Mouse (Mus musculus): Measurements from ENCODE around the gene Srsf10.

DNA sequence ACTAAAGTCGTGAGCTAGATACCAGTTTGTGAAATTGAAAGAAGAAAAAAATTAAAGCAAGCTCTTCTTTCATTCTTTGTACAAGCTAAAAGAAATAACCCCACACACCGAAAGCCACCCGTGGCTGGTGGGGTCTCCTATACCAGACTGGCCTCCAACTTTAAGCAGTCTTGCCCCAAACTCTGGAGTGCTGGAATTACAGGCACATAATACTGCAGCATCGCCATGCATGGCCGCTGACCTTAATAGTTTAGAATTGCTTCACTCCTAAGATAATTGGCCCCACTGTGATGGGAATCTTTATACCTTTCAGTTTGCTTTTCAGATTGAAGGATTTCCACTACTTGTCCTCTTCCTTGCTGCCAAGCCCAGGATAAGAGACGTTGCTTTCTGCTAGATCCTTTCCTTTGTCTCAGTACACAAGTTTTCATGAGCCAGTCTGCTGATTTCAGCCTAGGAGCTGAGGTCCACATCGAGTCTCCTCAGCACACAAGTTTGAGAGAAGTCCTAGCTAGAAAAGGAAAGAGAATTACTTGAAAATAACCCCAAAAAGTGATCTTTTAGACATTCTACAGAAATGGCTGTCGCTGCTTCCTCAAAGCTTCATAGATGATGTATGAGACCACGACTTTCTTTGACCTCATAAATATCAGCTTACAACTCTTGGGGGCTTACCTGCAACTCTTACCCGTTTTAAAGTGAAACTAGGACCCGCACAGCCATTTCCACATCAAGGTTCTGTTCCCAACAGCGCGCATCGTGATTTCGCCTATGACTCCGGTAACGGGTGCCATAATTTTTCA, 17.2 kb downstream of the Srsf10 start:
- TF ChIP-seq CTCF (IDR thresholded peaks at IDR 0.05; ENCODE audit: extremely low read depth, insufficient read depth, insufficient read length, insufficient replicate concordance) = no peak
- no peak for TF ChIP-seq POLR2A (IDR thresholded peaks at IDR 0.05; ENCODE audit: low read depth, low read length)
